Mouse (Mus musculus): ENCODE results near the gene Gnao1. TPM values are rescaled to one million over a fixed set of nuclear protein-coding genes. Genes with fewer than 3 reads are reported as not detected.

The Gnao1 gene
- polyA plus RNA-seq, 1 experiment from 2014 or later: 3.5 TPM

GRCm38 (mm10) chr8:93968293-93968692 lies 158.5 kb downstream of the Gnao1 start:
- no peak overlapping the region for H3K4me2 ChIP-seq
- no peaks in the 10 kb centered on the region for H3K4me1 ChIP-seq
- ATAC-seq (ENCODE audit: borderline replicate concordance, extremely low read depth, low FRiP score, low TSS enrichment): no peak
- H3K9ac ChIP-seq: no peak overlapping the region
- H3K9me3 ChIP-seq: no peaks in the 10 kb centered on the region
- H3K4me3 ChIP-seq: no peak overlapping the region
- 46% methylated on average over 6 of the region's 6 CpGs for WGBS
- H3K27ac ChIP-seq: no peak overlapping the region
- H3K27me3 ChIP-seq: no peaks in the 10 kb centered on the region
- H3K36me3 ChIP-seq: peaks cover 24% of the 10 kb centered on the region

DNA sequence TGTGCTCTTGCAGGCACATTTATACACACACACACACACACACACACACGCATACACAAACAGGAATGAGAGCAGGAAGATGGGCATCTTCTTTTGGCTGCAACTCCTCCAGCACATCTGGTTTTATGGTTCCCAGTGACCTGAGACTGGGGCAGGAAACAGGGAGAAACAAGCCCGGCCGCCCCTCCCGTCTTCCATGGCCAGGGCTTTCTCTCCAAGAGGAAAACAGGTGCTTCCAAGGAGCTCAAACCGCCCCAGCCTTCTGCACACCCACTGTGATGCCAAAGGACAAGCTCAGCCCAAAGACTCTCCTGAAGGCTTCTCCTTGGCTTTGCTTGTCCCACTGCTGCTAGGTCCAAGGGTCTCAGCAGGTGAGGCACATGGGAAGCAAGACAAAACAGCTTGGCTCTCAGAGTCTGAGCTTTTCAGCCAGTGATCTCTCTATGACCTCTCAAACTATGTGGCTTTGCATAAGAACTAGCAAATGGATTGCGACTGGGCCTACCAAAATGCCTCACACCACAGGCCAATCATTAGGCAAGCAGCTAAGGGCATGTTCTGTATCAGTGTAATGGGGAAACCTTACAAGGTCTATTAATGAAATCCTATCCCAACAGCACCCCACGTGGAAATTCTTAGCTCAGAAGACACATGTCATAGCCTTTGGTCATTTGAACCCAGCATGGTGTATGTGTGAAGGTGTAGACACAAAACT lies 160.0 kb downstream of the Gnao1 start:
- no peak overlapping the region for H3K4me2 ChIP-seq
- H3K36me3 ChIP-seq: peaks cover 39% of the 10 kb centered on the region
- no peak overlapping the region for H3K4me3 ChIP-seq
- no peak for ATAC-seq (ENCODE audit: borderline replicate concordance, extremely low read depth, low FRiP score, low TSS enrichment)
- no peaks in the 10 kb centered on the region for H3K4me1 ChIP-seq
- H3K27me3 ChIP-seq: no peaks in the 10 kb centered on the region
- no peaks in the 10 kb centered on the region for H3K9me3 ChIP-seq
- 69% methylated on average over 7 of the region's 7 CpGs for WGBS
- H3K9ac ChIP-seq: no peak overlapping the region
- H3K27ac ChIP-seq: no peak overlapping the region

DNA sequence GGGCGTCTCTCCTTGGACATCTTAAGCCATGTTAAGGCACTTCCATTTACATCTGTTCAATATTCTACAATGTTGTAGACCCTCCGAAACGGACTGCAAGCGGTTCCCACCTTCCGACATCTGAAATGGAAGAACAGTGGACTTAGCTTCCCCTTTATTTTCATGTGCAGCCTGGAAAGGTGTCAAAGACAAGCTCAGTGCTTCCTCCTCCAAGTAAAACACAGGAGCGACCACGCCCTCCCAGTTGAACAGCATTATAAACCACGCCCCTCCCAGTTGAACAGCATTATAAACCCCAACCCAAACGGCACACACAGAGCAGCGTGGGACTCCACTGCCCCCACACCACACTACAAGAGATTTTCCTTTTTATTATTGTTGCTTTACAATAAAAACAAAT lies 161.7 kb downstream of the Gnao1 start:
- Histone ChIP-seq H3K4me3 (no peak overlapping the region), H3K27me3 (no peaks in the 10 kb centered on the region), H3K36me3 (peaks cover 54% of the 10 kb centered on the region), H3K9me3 (no peaks in the 10 kb centered on the region), H3K4me2 (no peak overlapping the region), H3K9ac (no peak overlapping the region), H3K4me1 (no peaks in the 10 kb centered on the region), H3K27ac (no peak overlapping the region)
- ATAC-seq (ENCODE audit: borderline replicate concordance, extremely low read depth, low FRiP score, low TSS enrichment): no peak
- 89% methylated on average over 10 of the region's 10 CpGs for WGBS

DNA sequence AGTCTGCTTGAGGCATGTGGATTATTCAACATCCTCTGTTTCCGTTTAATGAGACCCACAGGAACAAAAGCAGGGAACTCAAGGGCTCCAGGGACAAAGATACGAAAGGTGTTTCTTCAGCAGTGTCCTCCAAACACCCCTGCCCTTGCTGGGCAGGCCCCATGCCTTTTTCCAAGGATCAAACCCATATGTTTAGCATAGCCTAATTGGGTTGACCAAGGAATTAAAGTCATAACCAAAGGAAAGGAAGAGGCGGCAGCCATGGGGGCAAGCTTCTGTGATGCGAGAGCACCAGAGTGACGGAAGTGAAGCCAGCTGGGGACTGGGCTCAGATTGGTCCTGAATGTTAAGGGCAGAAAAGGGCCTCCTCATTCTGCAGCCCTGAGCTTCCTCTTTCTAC lies 162.4 kb downstream of the Gnao1 start:
- no peak overlapping the region for H3K4me2 ChIP-seq
- no peak overlapping the region for H3K27ac ChIP-seq

GRCm38 (mm10) chr8:93972971-93973734 lies 163.4 kb downstream of the Gnao1 start:
- no peaks in the 10 kb centered on the region for H3K27me3 ChIP-seq
- H3K9me3 ChIP-seq: no peaks in the 10 kb centered on the region
- no peak overlapping the region for H3K9ac ChIP-seq
- H3K36me3 ChIP-seq: peaks cover 64% of the 10 kb centered on the region
- no peak overlapping the region for H3K4me3 ChIP-seq
- H3K4me1 ChIP-seq: no peaks in the 10 kb centered on the region
- ATAC-seq (ENCODE audit: borderline replicate concordance, extremely low read depth, low FRiP score, low TSS enrichment): no peak
- 80% methylated on average over 14 of the region's 14 CpGs for whole genome bisulfite sequencing
- no peak overlapping the region for H3K4me2 ChIP-seq
- H3K27ac ChIP-seq: no peak overlapping the region

More for the DNA sequence above, 162.4 kb downstream of the Gnao1 start:
- Histone ChIP-seq H3K9ac (no peak overlapping the region), H3K36me3 (peaks cover 59% of the 10 kb centered on the region), H3K27me3 (no peaks in the 10 kb centered on the region), H3K4me1 (no peaks in the 10 kb centered on the region), H3K4me3 (no peak overlapping the region), H3K9me3 (no peaks in the 10 kb centered on the region)
- no peak for ATAC-seq (ENCODE audit: borderline replicate concordance, extremely low read depth, low FRiP score, low TSS enrichment)
- WGBS: 91% methylated on average over 5 of the region's 5 CpGs

DNA sequence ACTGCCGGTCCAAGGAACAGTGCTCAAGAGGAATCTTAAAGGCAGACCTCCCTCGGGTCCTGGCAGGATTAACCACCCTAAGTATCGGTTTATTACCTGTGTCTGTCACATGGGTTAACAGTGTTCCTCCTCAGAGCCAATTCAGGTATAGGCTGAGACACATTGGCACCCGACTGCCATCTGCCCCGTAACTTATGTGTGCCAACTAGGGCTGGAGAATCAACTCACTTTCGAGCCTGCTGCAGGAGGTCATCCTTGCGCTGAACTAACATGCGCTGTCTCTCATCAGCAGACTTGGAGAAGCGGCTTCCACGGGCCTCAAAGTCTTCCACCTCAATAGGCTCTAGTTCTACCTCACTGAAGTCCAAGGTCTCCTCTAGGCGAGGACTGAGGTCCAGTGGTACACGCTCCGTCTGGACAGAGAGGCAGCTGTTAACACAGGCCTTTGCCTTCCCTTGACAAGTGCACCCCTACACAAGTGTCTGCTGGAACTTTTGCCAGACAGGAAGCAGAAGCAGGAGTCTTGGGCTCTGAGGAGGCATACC lies 164.1 kb downstream of the Gnao1 start:
- WGBS: 95% methylated on average over 13 of the region's 13 CpGs

DNA sequence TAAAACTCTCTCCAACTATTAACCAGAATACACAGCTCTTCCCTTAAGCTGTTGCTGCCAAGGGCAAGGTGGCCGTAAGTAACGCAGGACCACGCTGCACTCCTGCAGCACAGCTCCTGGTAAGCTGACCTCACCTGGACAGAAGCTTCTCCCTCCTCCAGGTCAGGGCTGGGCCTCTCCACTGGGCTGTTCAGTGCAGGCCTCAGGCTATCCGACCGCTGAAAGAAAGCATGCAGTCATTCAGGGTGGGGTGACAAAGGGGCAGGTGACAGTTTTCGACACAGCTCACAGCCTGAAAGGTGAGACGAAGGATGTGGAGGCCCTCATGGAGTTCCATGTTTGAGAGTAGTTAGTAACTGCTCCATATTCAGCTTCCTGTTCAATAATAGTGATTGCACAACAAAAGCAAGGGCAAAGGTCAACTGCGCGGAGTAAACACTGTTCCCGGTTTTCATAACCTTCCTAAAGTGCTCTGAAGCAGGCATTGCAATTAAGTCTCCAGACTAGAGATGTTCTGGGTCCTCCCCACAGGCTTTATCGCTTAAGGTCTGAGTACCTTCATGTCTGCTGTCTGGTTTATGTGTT lies 164.9 kb downstream of the Gnao1 start:
- no peak overlapping the region for H3K27ac ChIP-seq
- H3K9me3 ChIP-seq: no peaks in the 10 kb centered on the region
- peaks cover 75% of the 10 kb centered on the region for H3K36me3 ChIP-seq
- no peak overlapping the region for H3K4me3 ChIP-seq
- H3K4me1 ChIP-seq: no peaks in the 10 kb centered on the region
- H3K9ac ChIP-seq: no peak overlapping the region
- no peaks in the 10 kb centered on the region for H3K27me3 ChIP-seq
- WGBS: 76% methylated on average over 11 of the region's 11 CpGs
- no peak for ATAC-seq (ENCODE audit: borderline replicate concordance, extremely low read depth, low FRiP score, low TSS enrichment)
- no peak overlapping the region for H3K4me2 ChIP-seq

More for the DNA sequence above, 164.1 kb downstream of the Gnao1 start:
- peaks cover 71% of the 10 kb centered on the region for H3K36me3 ChIP-seq
- no peaks in the 10 kb centered on the region for H3K9me3 ChIP-seq
- no peak overlapping the region for H3K4me2 ChIP-seq
- no peaks in the 10 kb centered on the region for H3K27me3 ChIP-seq
- ATAC-seq (ENCODE audit: borderline replicate concordance, extremely low read depth, low FRiP score, low TSS enrichment): no peak
- H3K9ac ChIP-seq: no peak overlapping the region
- no peak overlapping the region for H3K27ac ChIP-seq
- no peak overlapping the region for H3K4me3 ChIP-seq
- no peaks in the 10 kb centered on the region for H3K4me1 ChIP-seq

DNA sequence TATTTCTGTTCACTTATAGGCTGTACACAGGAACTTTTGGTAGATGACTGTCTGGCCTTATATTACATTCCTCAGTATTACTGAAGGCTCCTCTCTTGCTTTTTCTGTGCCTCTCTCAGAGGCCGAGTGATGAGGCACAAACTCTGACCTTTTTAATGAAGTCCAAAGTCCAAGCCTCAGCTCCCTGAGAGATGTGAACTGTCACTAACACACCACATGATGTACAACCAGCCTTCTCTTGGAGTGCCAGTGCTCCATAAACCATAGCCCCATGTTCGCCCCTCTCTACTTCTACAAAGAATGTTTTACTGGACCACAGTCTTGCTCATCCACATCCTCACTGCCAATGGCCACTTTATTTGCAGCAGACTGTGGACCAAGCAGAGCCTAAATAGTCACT lies 165.6 kb downstream of the Gnao1 start:
- Histone ChIP-seq H3K27me3 (no peaks in the 10 kb centered on the region), H3K36me3 (peaks cover 79% of the 10 kb centered on the region), H3K27ac (no peak overlapping the region), H3K4me3 (no peak overlapping the region), H3K9ac (no peak overlapping the region), H3K4me2 (no peak overlapping the region), H3K4me1 (no peaks in the 10 kb centered on the region), H3K9me3 (no peaks in the 10 kb centered on the region)
- 86% methylated on average over 2 of the region's 2 CpGs for WGBS
- no peak for ATAC-seq (ENCODE audit: borderline replicate concordance, extremely low read depth, low FRiP score, low TSS enrichment)

DNA sequence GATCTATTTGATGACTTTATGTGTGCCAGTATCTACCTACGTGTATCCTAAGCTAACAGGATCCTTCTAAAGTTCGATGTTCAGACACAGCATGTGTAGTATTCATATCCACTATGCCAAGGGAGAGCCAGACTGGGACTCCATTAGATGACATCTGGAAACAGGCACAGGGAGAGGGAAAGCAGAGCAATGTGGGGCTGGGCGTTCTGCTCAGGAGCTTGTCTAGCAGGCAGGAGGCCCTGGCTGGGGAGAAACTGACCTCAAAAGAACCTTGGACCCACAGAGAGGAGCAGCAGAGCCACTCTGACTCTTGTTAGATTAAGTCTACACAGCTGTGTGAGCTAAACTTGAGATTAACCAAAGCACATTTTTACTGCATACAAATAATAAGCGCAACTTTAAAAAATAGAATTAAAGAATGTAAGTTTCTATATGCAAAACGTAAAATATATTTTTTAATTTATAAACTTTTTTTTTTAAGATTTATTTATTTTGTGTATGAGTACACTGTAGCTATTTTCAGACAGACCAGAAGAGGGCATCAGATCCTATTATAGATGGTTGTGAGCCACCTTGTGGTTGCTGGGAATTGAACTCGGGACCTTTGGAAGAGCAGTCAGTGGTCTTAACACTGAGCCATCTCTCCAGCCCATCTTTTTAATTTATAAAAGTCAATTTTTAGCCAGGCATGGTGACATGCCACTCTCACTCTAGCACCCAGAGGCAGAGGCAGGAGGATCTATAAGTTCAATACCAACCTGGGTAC lies 166.9 kb downstream of the Gnao1 start:
- peaks cover 84% of the 10 kb centered on the region for H3K36me3 ChIP-seq
- WGBS: 94% methylated on average over 6 of the region's 6 CpGs
- no peaks in the 10 kb centered on the region for H3K4me1 ChIP-seq
- H3K9me3 ChIP-seq: no peaks in the 10 kb centered on the region
- H3K4me3 ChIP-seq: no peak overlapping the region
- no peak for ATAC-seq (ENCODE audit: borderline replicate concordance, extremely low read depth, low FRiP score, low TSS enrichment)
- no peak overlapping the region for H3K9ac ChIP-seq
- H3K27ac ChIP-seq: no peak overlapping the region
- H3K27me3 ChIP-seq: no peaks in the 10 kb centered on the region
- H3K4me2 ChIP-seq: no peak overlapping the region

DNA sequence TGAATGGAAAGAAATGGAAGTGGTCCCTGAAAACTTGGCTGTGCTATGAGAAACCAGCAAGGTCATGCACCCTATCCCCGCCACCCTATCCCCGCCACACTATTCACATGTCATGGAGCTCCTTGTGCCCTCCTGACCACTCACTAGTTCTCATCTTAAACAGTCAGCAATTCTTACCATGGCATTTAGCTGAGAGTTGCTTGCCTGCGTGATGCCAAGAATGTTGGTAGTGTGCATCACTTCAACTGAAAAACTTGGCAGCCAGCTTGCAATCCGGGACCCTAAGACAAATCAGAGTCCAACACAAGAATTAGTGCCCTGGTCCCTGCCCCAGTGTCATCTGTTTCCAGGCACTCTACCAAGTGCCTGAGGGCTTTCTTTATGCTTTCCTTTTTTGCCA lies 170.4 kb downstream of the Gnao1 start:
- H3K4me3 ChIP-seq: no peak overlapping the region
- ATAC-seq (ENCODE audit: borderline replicate concordance, extremely low read depth, low FRiP score, low TSS enrichment): no peak
- H3K27me3 ChIP-seq: no peaks in the 10 kb centered on the region
- H3K9me3 ChIP-seq: no peaks in the 10 kb centered on the region
- 89% methylated on average over 4 of the region's 4 CpGs for WGBS
- H3K4me2 ChIP-seq: no peak overlapping the region
- H3K36me3 ChIP-seq: peaks cover 79% of the 10 kb centered on the region
- H3K27ac ChIP-seq: no peak overlapping the region
- no peaks in the 10 kb centered on the region for H3K4me1 ChIP-seq
- no peak overlapping the region for H3K9ac ChIP-seq

- H3K9ac ChIP-seq: no peak overlapping the region
- no peak for ATAC-seq (ENCODE audit: borderline replicate concordance, extremely low read depth, low FRiP score, low TSS enrichment)
- no peaks in the 10 kb centered on the region for H3K27me3 ChIP-seq
- no peak overlapping the region for H3K4me2 ChIP-seq
- H3K4me3 ChIP-seq: no peak overlapping the region
- peaks cover 74% of the 10 kb centered on the region for H3K36me3 ChIP-seq
- H3K27ac ChIP-seq: no peak overlapping the region
- WGBS: 91% methylated on average over 5 of the region's 5 CpGs
- H3K9me3 ChIP-seq: no peaks in the 10 kb centered on the region
- no peaks in the 10 kb centered on the region for H3K4me1 ChIP-seq
These were observed 172.0 kb downstream of the Gnao1 start for GRCm38 (mm10) chr8:93981679-93982215.
